Mouse (Mus musculus) CH12.LX (cell line): Measurements from ENCODE around the gene Gpbar1. TPM values are rescaled to one million over a fixed set of nuclear protein-coding genes. Genes with fewer than 3 reads are reported as not detected.

Experiments used
- DNase-seq: peaks from one replicate; pipeline ENCODE4 v3.0.0-alpha.2; 2013; ENCODE audit errors: extremely low read depth
- H3K27ac ChIP-seq: 2 replicates; pipeline ENCODE4 v1.5.1; 2012; ENCODE audit warnings: low read depth, mild to moderate bottlenecking, control low read depth, moderate library complexity; ENCODE audit not compliant: insufficient read depth
- H3K27me3 ChIP-seq: replicated peaks from 2 replicates; pipeline ENCODE3; 2012; ENCODE audit warnings: inconsistent platforms
- H3K36me3 ChIP-seq, 2 experiments: replicated peaks in 1 of 2; 2 replicates each; pipeline versions ENCODE3 to v1.6.1; 2012; ENCODE audit warnings: inconsistent platforms in 1 of 2, low read length in 1 of 2, mild to moderate bottlenecking in 1 of 2, mixed read lengths in 1 of 2, moderate library complexity in 1 of 2; ENCODE audit not compliant: control insufficient read depth in 1 of 2, insufficient read depth in 1 of 2
- H3K4me1 ChIP-seq, 2 experiments: 2 replicates each; pipeline ENCODE4 v1.6.1; 2012; ENCODE audit warnings: inconsistent platforms in 1 of 2, moderate library complexity in 1 of 2; ENCODE audit not compliant: insufficient read depth in 2 of 2, control insufficient read depth in 1 of 2
- H3K4me2 ChIP-seq: 2 replicates; pipeline ENCODE4 v1.6.1; 2012; ENCODE audit warnings: low read depth, mild to moderate bottlenecking, control low read depth; ENCODE audit not compliant: poor library complexity, insufficient read depth, severe bottlenecking
- H3K4me3 ChIP-seq, 3 experiments: fragments of 150-350 bp in 1 of 3; sonication (generic) in 1 of 3; replicated peaks in 1 of 3; 2 replicates each; pipeline versions ENCODE3 to v1.5.1; 2011 to 2012; ENCODE audit warnings: low read depth in 2 of 3, low read length in 2 of 3, mild to moderate bottlenecking in 2 of 3, moderate library complexity in 2 of 3, control low read depth in 1 of 3, improper control_type of control experiment in 1 of 3, inconsistent platforms in 1 of 3, mixed read lengths in 1 of 3; ENCODE audit not compliant: poor library complexity in 1 of 3
- H3K79me2 ChIP-seq: replicated peaks from 2 replicates; pipeline ENCODE4 v1.6.1; 2012; ENCODE audit warnings: mild to moderate bottlenecking, moderate library complexity; ENCODE audit not compliant: control insufficient read depth, poor library complexity, insufficient read depth, severe bottlenecking; ENCODE audit errors: extremely low read depth
- H3K9ac ChIP-seq: 2 replicates; pipeline ENCODE4 v1.6.1; 2012; ENCODE audit warnings: low read depth, mild to moderate bottlenecking, control low read depth, moderate library complexity; ENCODE audit not compliant: insufficient read depth
- H3K9me3 ChIP-seq: replicated peaks from 2 replicates; pipeline ENCODE3; 2012; ENCODE audit warnings: low read length, inconsistent platforms, mixed read lengths
- CHD1 ChIP-seq: IDR thresholded peaks from 2 replicates; pipeline ENCODE4 v1.6.1; 2012; ENCODE audit warnings: low read depth, low read length, improper control_type of control experiment, inconsistent platforms
- CTCF ChIP-seq, 2 experiments: IDR thresholded peaks in 1 of 2; conservative IDR thresholded peaks in 1 of 2; 2 replicates each; pipeline ENCODE4 v1.5.1; 2011 to 2012; ENCODE audit warnings: low read depth in 2 of 2, low read length in 2 of 2, improper control_type of control experiment in 1 of 2, inconsistent platforms in 1 of 2, mild to moderate bottlenecking in 1 of 2, moderate library complexity in 1 of 2
- ELF1 ChIP-seq: IDR thresholded peaks from 2 replicates; pipeline ENCODE4 v1.6.1; 2014; ENCODE audit warnings: low read depth, mild to moderate bottlenecking, inconsistent platforms, low read length, improper control_type of control experiment
- GABPA ChIP-seq: IDR thresholded peaks from 2 replicates; pipeline ENCODE4 v1.6.1; 2012; ENCODE audit warnings: low read depth, low read length, improper control_type of control experiment, inconsistent platforms; ENCODE audit not compliant: insufficient replicate concordance
- JUN ChIP-seq: IDR thresholded peaks from 2 replicates; pipeline ENCODE4 v1.6.1; 2011; ENCODE audit warnings: low read depth, mild to moderate bottlenecking, low read length, improper control_type of control experiment, moderate library complexity; ENCODE audit not compliant: insufficient read depth
- KAT2A ChIP-seq: IDR thresholded peaks from 2 replicates; pipeline ENCODE4 v1.6.1; 2012; ENCODE audit warnings: low read length, improper control_type of control experiment, inconsistent platforms; ENCODE audit not compliant: insufficient replicate concordance
- MAZ ChIP-seq: IDR thresholded peaks from 2 replicates; pipeline ENCODE4 v1.6.1; 2012; ENCODE audit warnings: low read depth, mild to moderate bottlenecking, inconsistent platforms, low read length, improper control_type of control experiment, moderate library complexity
- MXI1 ChIP-seq: IDR thresholded peaks from 2 replicates; pipeline ENCODE4 v1.6.1; 2011; ENCODE audit warnings: mild to moderate bottlenecking, low read depth, low read length, improper control_type of control experiment
- MYC ChIP-seq: IDR thresholded peaks from 2 replicates; pipeline ENCODE4 v1.6.1; 2011; ENCODE audit warnings: low read depth, mild to moderate bottlenecking, improper control_type of control experiment, low read length
- NELFE ChIP-seq: IDR thresholded peaks from 2 replicates; pipeline ENCODE4 v1.6.1; 2011; ENCODE audit warnings: low read depth, low read length, improper control_type of control experiment
- POLR2A ChIP-seq: IDR thresholded peaks from 2 replicates; pipeline ENCODE4 v1.6.1; 2011; ENCODE audit warnings: low read depth, mild to moderate bottlenecking, improper control_type of control experiment, low read length
- RCOR1 ChIP-seq: conservative IDR thresholded peaks from 2 replicates; pipeline ENCODE4 v1.6.1; 2012; ENCODE audit warnings: low read depth, mild to moderate bottlenecking, inconsistent platforms, low read length, improper control_type of control experiment
- SIN3A ChIP-seq: IDR thresholded peaks from 2 replicates; pipeline ENCODE4 v1.6.1; 2012; ENCODE audit warnings: low read length, improper control_type of control experiment, inconsistent platforms
- USF1 ChIP-seq: IDR thresholded peaks from 2 replicates; pipeline ENCODE4 v1.6.1; 2014; ENCODE audit warnings: low read depth, mild to moderate bottlenecking, inconsistent platforms, low read length, improper control_type of control experiment
- ZC3H11A ChIP-seq: IDR thresholded peaks from 2 replicates; pipeline ENCODE4 v1.6.1; 2012; ENCODE audit warnings: low read depth, mild to moderate bottlenecking, inconsistent platforms, low read length, improper control_type of control experiment
- dilution Hi-C: fragments of 300-500 bp; cut with MboI; formaldehyde crosslinking; loops from 2 replicates; pipeline ENCODE4 v1.14.3; 2020; ENCODE audit warnings: low sequenced_read_pairs; ENCODE audit not compliant: extremely low pct_unique_long_range_greater_than_20kb, extremely low pct_ligation_motif_present
- in situ Hi-C: fragments of 300-500 bp; cut with MboI; formaldehyde crosslinking; loops from 3 replicates; pipeline ENCODE4 v1.14.3; 2019; ENCODE audit warnings: low sequenced_read_pairs, low pct_ligation_motif_present, low pct_unique_long_range_greater_than_20kb, mixed read lengths
- polyA plus RNA-seq: library from polyadenylated mRNA; unstranded; fragments of >175 nt; gene quantifications from 2 replicates; pipeline ENCODE4 v1.2.1, GENCODE M21; 2012; ENCODE audit warnings: low read depth; ENCODE audit not compliant: insufficient read length
- total RNA-seq, 2 experiments: library from RNA; depleted of rRNA; stranded (reverse); fragments of 300-350 nt in 1 of 2; fragments of >200 nt in 1 of 2; gene quantifications; 2 replicates each; pipeline ENCODE4 v1.2.3; 2012 to 2014

Gene Gpbar1
- total and polyA plus RNA-seq, 3 experiments, result not detected

- no peak for DNase-seq
- no peak overlapping the region for H3K27ac ChIP-seq
- H3K27me3 ChIP-seq, result no peaks in the 10 kb centered on the region
- peak overlapping the region; percentile 99 for H3K4me2 ChIP-seq
- H3K4me3 ChIP-seq, result peak overlapping the region; percentile 63 to 97 (median 94)
- in situ Hi-C loops (no loop called here), dilution Hi-C loops (no loop called here)
- no peak for TF ChIP-seq KAT2A
- TF ChIP-seq NELFE, result no peak
- TF ChIP-seq JUN, result no peak
- TF ChIP-seq MXI1, result no peak
- TF ChIP-seq CHD1, result no peak
- no peak for TF ChIP-seq MAZ
- TF ChIP-seq USF1, result no peak
- TF ChIP-seq POLR2A, result no peak
- no peak for TF ChIP-seq ZC3H11A
- no peak for TF ChIP-seq SIN3A
- TF ChIP-seq RCOR1, result no peak
- no peak for TF ChIP-seq GABPA
- TF ChIP-seq MYC, result no peak
- H3K4me1 ChIP-seq, result peaks cover 11 to 41% of the 10 kb centered on the region in 2 experiments
- H3K9ac ChIP-seq, result peak overlapping the region; percentile 81
- peaks cover 76% of the 10 kb centered on the region for H3K79me2 ChIP-seq
- H3K9me3 ChIP-seq, result no peaks in the 10 kb centered on the region
- H3K36me3 ChIP-seq, result peaks cover 3 to 38% of the 10 kb centered on the region in 2 experiments
Measured at GRCm38 (mm10) chr1:74239162-74239561, 39.2 kb upstream of the Gpbar1 start.

GRCm38 (mm10) chr1:74239618-74240017, 38.7 kb upstream of the Gpbar1 start:
- dilution Hi-C loops, result no loop called here
- DNase-seq, result no peak
- peaks cover 81% of the 10 kb centered on the region for H3K79me2 ChIP-seq
- TF ChIP-seq ELF1 (no peak), CTCF (conservative IDR thresholded peaks at IDR 0.05 in 1 of 2, IDR thresholded peaks at IDR 0.05 in 1 of 2; ENCODE audit: low read depth in 2 of 2, low read length in 2 of 2) (0 out of 4 replicates have a peak, but pooled peaks of 1 of the 2 experiments have one; percentile 1)
- TF ChIP-seq, all 38 proteins: peak for 1
- peaks cover 3 to 41% of the 10 kb centered on the region in 2 experiments for H3K36me3 ChIP-seq
- H3K27me3 ChIP-seq, result no peaks in the 10 kb centered on the region
- peak overlapping the region; percentile 81; the same call in 1 of the 2 replicates for H3K9ac ChIP-seq
- peak overlapping the region; percentile 63 to 97 (median 94) for H3K4me3 ChIP-seq
- peaks cover 15 to 46% of the 10 kb centered on the region in 2 experiments for H3K4me1 ChIP-seq
- H3K27ac ChIP-seq, result peak overlapping the region; percentile 37
- in situ Hi-C loops, result no loop called here
- H3K4me2 ChIP-seq, result peak overlapping the region; percentile 99
- H3K9me3 ChIP-seq, result no peaks in the 10 kb centered on the region
